Mouse (Mus musculus): ENCODE results near the gene Samd10. TPM values are rescaled to one million over a fixed set of nuclear protein-coding genes. Genes with fewer than 3 reads are reported as not detected.

Gene Samd10
- 25.0 and 26.9 TPM in 2 replicates for polyA plus RNA-seq (2015; fragmentation: Nextera tagmentation; extraction: Ambion mirVana)

- H3K27me3 ChIP-seq (replicated peaks): 0 out of 2 replicates have a peak, but pooled peaks cover 6% of the 10 kb centered on the region
- H3K36me3 ChIP-seq: no peaks in the 10 kb centered on the region
- 2% methylated on average over 71 of the region's 71 CpGs for WGBS
- H3K9ac ChIP-seq: peak within 1 kb of the TSS; percentile 71
- peak within 1 kb of the TSS; percentile 68 for H3K4me3 ChIP-seq (replicated peaks)
- peak; percentile 44; the same call in 1 of the 2 replicates for ATAC-seq (ENCODE audit: insufficient read depth, low FRiP score, low read depth)
- peaks cover 38% of the 10 kb centered on the region for H3K4me1 ChIP-seq
- peak within 1 kb of the TSS; percentile 90 for H3K4me2 ChIP-seq
- no peaks in the 10 kb centered on the region for H3K9me3 ChIP-seq
- H3K27ac ChIP-seq: peak within 1 kb of the TSS; percentile 95
These were observed at the start of gene Samd10 for GRCm38 (mm10) chr2:181598454-181599351. TSS of gene Samd10 (minus strand) at chr2:181599212.

- no peak overlapping the region for H3K4me2 ChIP-seq
These were observed 47.8 kb upstream of the Samd10 start for GRCm38 (mm10) chr2:181646626-181647472.

GRCm38 (mm10) chr2:181645666-181646065, 46.7 kb upstream of the Samd10 start:
- H3K4me3 ChIP-seq (replicated peaks): no peak overlapping the region
- peaks cover 42% of the 10 kb centered on the region for H3K36me3 ChIP-seq
- H3K4me2 ChIP-seq: no peak overlapping the region
- H3K9ac ChIP-seq: no peak overlapping the region
- no peaks in the 10 kb centered on the region for H3K4me1 ChIP-seq
- WGBS: 91% methylated on average over 3 of the region's 3 CpGs
- ATAC-seq (ENCODE audit: insufficient read depth, low FRiP score, low read depth): no peak
- H3K27ac ChIP-seq: no peak overlapping the region
- H3K27me3 ChIP-seq (replicated peaks): no peaks in the 10 kb centered on the region
- no peaks in the 10 kb centered on the region for H3K9me3 ChIP-seq

More at GRCm38 (mm10) chr2:181646626-181647472, 47.8 kb upstream of the Samd10 start:
- no peak overlapping the region for H3K4me3 ChIP-seq (replicated peaks)
- ATAC-seq (ENCODE audit: insufficient read depth, low FRiP score, low read depth): no peak
- H3K9me3 ChIP-seq: no peaks in the 10 kb centered on the region
- no peak overlapping the region for H3K27ac ChIP-seq
- peaks cover 45% of the 10 kb centered on the region for H3K36me3 ChIP-seq
- 85% methylated on average over 6 of the region's 6 CpGs for WGBS
- H3K27me3 ChIP-seq (replicated peaks): no peaks in the 10 kb centered on the region
- H3K9ac ChIP-seq: no peak overlapping the region
- no peaks in the 10 kb centered on the region for H3K4me1 ChIP-seq

GRCm38 (mm10) chr2:181644361-181644760, 45.3 kb upstream of the Samd10 start:
- Histone ChIP-seq H3K4me1 (no peaks in the 10 kb centered on the region), H3K27ac (no peak overlapping the region), H3K9ac (no peak overlapping the region), H3K4me2 (no peak overlapping the region), H3K36me3 (peaks cover 36% of the 10 kb centered on the region), H3K27me3 (replicated peaks) (no peaks in the 10 kb centered on the region), H3K4me3 (replicated peaks) (no peak overlapping the region), H3K9me3 (no peaks in the 10 kb centered on the region)
- 92% methylated on average over 2 of the region's 2 CpGs for WGBS
- no peak for ATAC-seq (ENCODE audit: insufficient read depth, low FRiP score, low read depth)

GRCm38 (mm10) chr2:181635865-181636264, 36.9 kb upstream of the Samd10 start:
- H3K9me3 ChIP-seq: no peaks in the 10 kb centered on the region
- no peak overlapping the region for H3K27ac ChIP-seq
- no peak for ATAC-seq (ENCODE audit: insufficient read depth, low FRiP score, low read depth)
- H3K9ac ChIP-seq: no peak overlapping the region
- no peak overlapping the region for H3K4me2 ChIP-seq
- H3K36me3 ChIP-seq: peaks cover 53% of the 10 kb centered on the region
- H3K27me3 ChIP-seq (replicated peaks): no peaks in the 10 kb centered on the region
- no peaks in the 10 kb centered on the region for H3K4me1 ChIP-seq
- 85% methylated on average over 3 of the region's 3 CpGs for WGBS
- H3K4me3 ChIP-seq (replicated peaks): no peak overlapping the region

- no peaks in the 10 kb centered on the region for H3K4me1 ChIP-seq
- no peak overlapping the region for H3K4me2 ChIP-seq
- WGBS: 97% methylated on average over 6 of the region's 6 CpGs
- H3K36me3 ChIP-seq: peaks cover 46% of the 10 kb centered on the region
- no peak overlapping the region for H3K4me3 ChIP-seq (replicated peaks)
- no peak overlapping the region for H3K9ac ChIP-seq
- no peak for ATAC-seq (ENCODE audit: insufficient read depth, low FRiP score, low read depth)
- no peaks in the 10 kb centered on the region for H3K9me3 ChIP-seq
- no peak overlapping the region for H3K27ac ChIP-seq
- H3K27me3 ChIP-seq (replicated peaks): no peaks in the 10 kb centered on the region
These were observed 33.6 kb upstream of the Samd10 start for GRCm38 (mm10) chr2:181632624-181633023.

- peaks cover 20% of the 10 kb centered on the region for H3K36me3 ChIP-seq
- no peak overlapping the region for H3K4me3 ChIP-seq (replicated peaks)
- no peak overlapping the region for H3K27ac ChIP-seq
- no peaks in the 10 kb centered on the region for H3K9me3 ChIP-seq
- no peak for ATAC-seq (ENCODE audit: insufficient read depth, low FRiP score, low read depth)
- no peaks in the 10 kb centered on the region for H3K4me1 ChIP-seq
- H3K27me3 ChIP-seq (replicated peaks): no peaks in the 10 kb centered on the region
- H3K9ac ChIP-seq: no peak overlapping the region
- H3K4me2 ChIP-seq: no peak overlapping the region
These were observed 29.5 kb upstream of the Samd10 start for GRCm38 (mm10) chr2:181628471-181628870.

- ATAC-seq (ENCODE audit: insufficient read depth, low FRiP score, low read depth): no peak
- Histone ChIP-seq H3K9ac (no peak overlapping the region), H3K36me3 (peaks cover 17% of the 10 kb centered on the region)
These were observed 24.4 kb upstream of the Samd10 start for GRCm38 (mm10) chr2:181623401-181623800.

GRCm38 (mm10) chr2:181618761-181619495, 19.9 kb upstream of the Samd10 start:
- no peaks in the 10 kb centered on the region for H3K4me1 ChIP-seq
- H3K36me3 ChIP-seq: peaks cover 17% of the 10 kb centered on the region
- H3K9ac ChIP-seq: no peak overlapping the region
- H3K27ac ChIP-seq: no peak overlapping the region
- no peaks in the 10 kb centered on the region for H3K9me3 ChIP-seq
- no peak overlapping the region for H3K4me3 ChIP-seq (replicated peaks)
- no peak overlapping the region for H3K4me2 ChIP-seq
- 89% methylated on average over 5 of the region's 5 CpGs for WGBS
- no peak for ATAC-seq (ENCODE audit: insufficient read depth, low FRiP score, low read depth)
- H3K27me3 ChIP-seq (replicated peaks): no peaks in the 10 kb centered on the region

More at GRCm38 (mm10) chr2:181623401-181623800, 24.4 kb upstream of the Samd10 start:
- Histone ChIP-seq H3K4me2 (no peak overlapping the region), H3K27me3 (replicated peaks) (no peaks in the 10 kb centered on the region), H3K27ac (no peak overlapping the region), H3K9me3 (no peaks in the 10 kb centered on the region), H3K4me1 (no peaks in the 10 kb centered on the region), H3K4me3 (replicated peaks) (no peak overlapping the region)

GRCm38 (mm10) chr2:181602367-181602766, 3.4 kb upstream of the Samd10 start:
- Histone ChIP-seq H3K4me1 (peaks cover 23% of the 10 kb centered on the region; the same call in 1 of the 2 replicates), H3K27ac (no peak overlapping the region), H3K9me3 (no peaks in the 10 kb centered on the region), H3K9ac (no peak overlapping the region), H3K36me3 (no peaks in the 10 kb centered on the region), H3K27me3 (replicated peaks) (0 out of 2 replicates have a peak, but pooled peaks cover 6% of the 10 kb centered on the region), H3K4me3 (replicated peaks) (no peak overlapping the region; the same call in 1 of the 2 replicates), H3K4me2 (peak overlapping the region; percentile 70; the same call in 1 of the 2 replicates)
- ATAC-seq (ENCODE audit: insufficient read depth, low FRiP score, low read depth): no peak
- WGBS: 69% methylated on average over 4 of the region's 4 CpGs

GRCm38 (mm10) chr2:181601751-181602145, 2.7 kb upstream of the Samd10 start:
- Histone ChIP-seq H3K36me3 (no peaks in the 10 kb centered on the region), H3K27me3 (replicated peaks) (0 out of 2 replicates have a peak, but pooled peaks cover 6% of the 10 kb centered on the region), H3K9ac (peak overlapping the region; percentile 89), H3K9me3 (no peaks in the 10 kb centered on the region), H3K4me2 (peak overlapping the region; percentile 70), H3K4me1 (peaks cover 28% of the 10 kb centered on the region; the same call in 1 of the 2 replicates), H3K27ac (no peak overlapping the region; the same call in 1 of the 2 replicates), H3K4me3 (replicated peaks) (peak overlapping the region; percentile 94)
- WGBS: 26% methylated on average over 10 of the region's 10 CpGs
- ATAC-seq (ENCODE audit: insufficient read depth, low FRiP score, low read depth): no peak

Measured in stomach, embryonic 15.5 days (tissue).